Mouse (Mus musculus) small intestine, adult 2 months (tissue): ENCODE results near the gene Cep57l1. TPM values are rescaled to one million over a fixed set of nuclear protein-coding genes. Genes with fewer than 3 reads are reported as not detected.
A peak's percentile ranks its signal among the peaks of the same experiment; 100 is the strongest.

Experiments used
- H3K27ac ChIP-seq: fragments of 200-500 bp; 2 replicates; pipeline ENCODE4 v1.5.1; 2012; ENCODE audit warnings: low read depth, low read length, control low read depth, inconsistent platforms; ENCODE audit not compliant: insufficient read depth
- H3K27me3 ChIP-seq: fragments of 200-500 bp; 2 replicates; pipeline ENCODE4 v1.6.1; 2012; ENCODE audit warnings: mild to moderate bottlenecking, moderate library complexity, low read length, inconsistent platforms; ENCODE audit not compliant: control insufficient read depth, insufficient read depth
- H3K36me3 ChIP-seq: fragments of 200-500 bp; 2 replicates; pipeline ENCODE4 v1.6.1; 2012; ENCODE audit warnings: mild to moderate bottlenecking, low read length, control low read depth, inconsistent platforms; ENCODE audit not compliant: control insufficient read depth, insufficient read depth
- H3K4me1 ChIP-seq: fragments of 200-500 bp; 2 replicates; pipeline ENCODE4 v1.6.1; 2012; ENCODE audit warnings: low read length, inconsistent platforms, mixed read lengths; ENCODE audit not compliant: control insufficient read depth, insufficient read depth, insufficient read length
- H3K4me3 ChIP-seq: fragments of 200-500 bp; 2 replicates; pipeline ENCODE4 v1.5.1; 2012; ENCODE audit warnings: low read depth, mild to moderate bottlenecking, control low read depth, inconsistent platforms, low read length, moderate library complexity
- CTCF ChIP-seq: fragments of 200-500 bp; IDR thresholded peaks from 2 replicates; pipeline ENCODE4 v1.5.1; 2012; ENCODE audit warnings: low read depth, mild to moderate bottlenecking, control low read depth, inconsistent platforms, low read length, moderate library complexity, mixed read lengths; ENCODE audit not compliant: insufficient replicate concordance, insufficient read length; ENCODE audit errors: extremely low read depth
- POLR2A ChIP-seq: fragments of 200-500 bp; IDR thresholded peaks from 2 replicates; pipeline ENCODE4 v1.6.1; 2012; ENCODE audit warnings: low read depth, mild to moderate bottlenecking, control low read depth, inconsistent platforms, low read length, moderate library complexity
- whole genome bisulfite sequencing: fragments of 180-500 bp; shearing (Covaris S2); methylation state at CpG from one replicate; pipeline ENCODE4 v1.1.7; 2018; 5-methylcytosine and 5-hydroxymethylcytosine counted together
- polyA plus RNA-seq: library from polyadenylated mRNA; depleted of rRNA; stranded (reverse); fragments of >200 nt; gene quantifications from 2 replicates; pipeline ENCODE4 v1.2.3, GENCODE M21; 2012

The Cep57l1 gene
- polyA plus RNA-seq, 1 experiment: 0.52 TPM

GRCm38 (mm10) chr10:41697040-41697439 lies 112.6 kb downstream of the Cep57l1 start:
- no peaks in the 10 kb centered on the region for H3K36me3 ChIP-seq
- 55% methylated on average over 11 of the region's 11 CpGs for WGBS
- H3K4me1 ChIP-seq: no peaks in the 10 kb centered on the region
- H3K27ac ChIP-seq: no peak overlapping the region
- H3K27me3 ChIP-seq: no peaks in the 10 kb centered on the region
- TF ChIP-seq POLR2A (no peak), CTCF (no peak)
- no peak overlapping the region for H3K4me3 ChIP-seq

- H3K27me3 ChIP-seq: no peaks in the 10 kb centered on the region
- H3K4me1 ChIP-seq: peaks cover 3% of the 10 kb centered on the region; the same call in 1 of the 2 replicates
- TF ChIP-seq CTCF: no peak
- TF ChIP-seq POLR2A: no peak
- H3K27ac ChIP-seq: no peak overlapping the region
- no peak overlapping the region for H3K4me3 ChIP-seq
- no peaks in the 10 kb centered on the region for H3K36me3 ChIP-seq
- WGBS: 63% methylated on average over 4 of the region's 4 CpGs
Observed at GRCm38 (mm10) chr10:41690978-41691377, 118.7 kb downstream of the Cep57l1 start.

GRCm38 (mm10) chr10:41689941-41690887 lies 119.5 kb downstream of the Cep57l1 start:
- TF ChIP-seq CTCF: peak; percentile 78; the same call in 1 of the 2 replicates
- no peak for TF ChIP-seq POLR2A
- WGBS: 20% methylated on average over 24 of the region's 24 CpGs
- Histone ChIP-seq H3K4me1 (peaks cover 3% of the 10 kb centered on the region; the same call in 1 of the 2 replicates), H3K4me3 (peak overlapping the region; percentile 43), H3K36me3 (no peaks in the 10 kb centered on the region), H3K27me3 (no peaks in the 10 kb centered on the region), H3K27ac (no peak overlapping the region)

GRCm38 (mm10) chr10:41684548-41684996 lies 125.1 kb downstream of the Cep57l1 start:
- Histone ChIP-seq H3K4me3 (peak overlapping the region; percentile 43), H3K27me3 (no peaks in the 10 kb centered on the region), H3K36me3 (no peaks in the 10 kb centered on the region), H3K4me1 (peaks cover 4% of the 10 kb centered on the region; the same call in 1 of the 2 replicates), H3K27ac (no peak overlapping the region)
- peak; percentile 31; the same call in 1 of the 2 replicates for TF ChIP-seq CTCF
- no peak for TF ChIP-seq POLR2A
- WGBS: 2% methylated on average over 21 of the region's 21 CpGs

DNA sequence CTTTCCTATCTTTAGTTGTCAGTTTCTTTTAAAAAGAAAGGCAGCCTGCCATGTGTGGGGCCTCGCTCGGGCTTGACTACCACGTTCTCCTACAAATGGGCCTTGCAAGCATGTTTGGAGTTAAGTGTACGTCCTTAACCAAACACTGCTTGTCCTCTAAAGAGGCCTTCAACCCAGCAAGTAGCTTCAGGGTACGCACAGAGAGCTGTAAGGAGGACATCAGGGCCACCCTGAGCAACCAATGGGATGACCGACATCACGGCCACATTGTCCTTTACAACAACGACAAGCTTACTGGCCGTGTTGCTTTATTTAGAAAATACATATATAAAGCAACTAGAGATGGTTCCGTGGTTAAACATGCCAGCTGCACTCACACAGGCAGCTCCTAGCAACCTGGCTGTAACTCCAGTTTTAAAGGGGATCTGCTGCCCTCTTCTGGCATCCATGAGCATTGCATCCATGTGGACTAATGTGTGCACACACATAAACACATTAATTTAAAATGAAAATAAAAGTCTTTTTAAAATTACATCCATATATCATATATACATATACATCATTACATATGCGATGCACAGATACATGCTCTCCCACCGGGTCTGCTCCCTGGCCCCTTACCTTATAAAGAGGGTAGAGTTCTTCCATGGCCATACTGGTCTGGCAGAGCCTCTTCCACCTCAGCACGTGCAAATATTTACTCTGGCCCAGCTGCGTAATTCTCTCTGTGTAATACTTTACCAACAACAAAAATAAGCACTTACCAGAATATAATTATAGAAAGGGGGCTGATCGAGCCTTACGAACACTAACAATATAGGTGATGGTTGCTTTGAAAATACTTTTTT lies 126.9 kb downstream of the Cep57l1 start:
- no peak overlapping the region for H3K4me3 ChIP-seq
- WGBS: 31% methylated on average over 16 of the region's 16 CpGs
- no peaks in the 10 kb centered on the region for H3K36me3 ChIP-seq
- TF ChIP-seq CTCF: peak; percentile 65; the same call in 1 of the 2 replicates
- TF ChIP-seq POLR2A: no peak
- H3K27ac ChIP-seq: no peak overlapping the region
- no peaks in the 10 kb centered on the region for H3K27me3 ChIP-seq
- peaks cover 4% of the 10 kb centered on the region; the same call in 1 of the 2 replicates for H3K4me1 ChIP-seq

DNA sequence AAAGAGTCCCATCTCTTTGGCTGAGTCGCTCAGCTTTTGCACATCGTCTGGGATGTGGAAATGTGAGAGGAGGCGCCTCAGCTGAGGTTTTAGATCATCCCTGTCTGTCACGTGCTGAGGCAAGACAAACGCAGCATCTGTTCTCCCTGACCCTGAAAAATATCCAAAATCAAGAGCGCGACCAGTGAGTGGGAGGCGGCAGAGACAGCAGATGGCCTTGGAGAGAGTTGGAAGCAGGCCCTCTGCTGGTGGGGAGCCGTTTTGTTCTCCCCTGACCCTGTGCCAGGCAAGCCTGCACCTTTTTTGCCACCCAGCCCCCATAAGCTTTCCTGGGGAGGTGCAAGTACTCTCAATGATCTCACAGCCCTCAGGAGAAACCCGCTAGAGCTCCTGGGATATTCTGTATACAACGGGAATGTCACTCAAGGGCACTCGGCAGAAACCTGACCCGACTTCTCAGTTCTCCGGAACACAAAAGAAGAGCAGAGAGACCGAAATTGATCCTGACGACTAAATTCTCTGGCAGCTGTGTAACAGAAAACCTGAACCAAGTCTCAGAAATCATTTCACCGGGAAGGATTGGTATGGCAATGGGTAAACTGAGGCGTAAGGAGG lies 130.8 kb downstream of the Cep57l1 start:
- TF ChIP-seq POLR2A: no peak
- TF ChIP-seq CTCF: peak; percentile 75
- H3K27me3 ChIP-seq: no peaks in the 10 kb centered on the region
- WGBS: 44% methylated on average over 18 of the region's 18 CpGs
- no peaks in the 10 kb centered on the region for H3K4me1 ChIP-seq
- no peak overlapping the region for H3K4me3 ChIP-seq
- no peak overlapping the region for H3K27ac ChIP-seq
- no peaks in the 10 kb centered on the region for H3K36me3 ChIP-seq
